Mouse (Mus musculus): ENCODE measurements around the gene Fa2h. TPM values are rescaled to one million over a fixed set of nuclear protein-coding genes. Genes with fewer than 3 reads are reported as not detected.
A peak's percentile ranks its signal among the peaks of the same experiment; 100 is the strongest.

The Fa2h gene
- polyA plus RNA-seq, 1 experiment: not detected

GRCm38 (mm10) chr8:111403391-111403790 is 9.8 kb upstream of the Fa2h start:
- Histone ChIP-seq H3K36me3 (replicated peaks; ENCODE audit: low read length) (no peaks in the 10 kb centered on the region), H3K4me1 (no peaks in the 10 kb centered on the region), H3K4me3 (replicated peaks) (no peak overlapping the region), H3K9me3 (no peaks in the 10 kb centered on the region), H3K27me3 (replicated peaks) (peaks cover 49% of the 10 kb centered on the region)
- TF ChIP-seq GATA1 (IDR thresholded peaks at IDR 0.05; ENCODE audit: borderline replicate concordance, low read length) (no peak), FLI1 (IDR thresholded peaks at IDR 0.05; ENCODE audit: low read length) (no peak)

GRCm38 (mm10) chr8:111391268-111391667 is 2.4 kb downstream of the Fa2h start:
- Histone ChIP-seq H3K9me3 (no peaks in the 10 kb centered on the region), H3K4me1 (peaks cover 11% of the 10 kb centered on the region), H3K36me3 (replicated peaks; ENCODE audit: low read length) (no peaks in the 10 kb centered on the region), H3K4me3 (replicated peaks) (no peak overlapping the region), H3K27me3 (replicated peaks) (peaks cover 89% of the 10 kb centered on the region)
- TF ChIP-seq GATA1 (IDR thresholded peaks at IDR 0.05; ENCODE audit: borderline replicate concordance, low read length): no peak
- TF ChIP-seq FLI1 (IDR thresholded peaks at IDR 0.05; ENCODE audit: low read length): no peak

DNA sequence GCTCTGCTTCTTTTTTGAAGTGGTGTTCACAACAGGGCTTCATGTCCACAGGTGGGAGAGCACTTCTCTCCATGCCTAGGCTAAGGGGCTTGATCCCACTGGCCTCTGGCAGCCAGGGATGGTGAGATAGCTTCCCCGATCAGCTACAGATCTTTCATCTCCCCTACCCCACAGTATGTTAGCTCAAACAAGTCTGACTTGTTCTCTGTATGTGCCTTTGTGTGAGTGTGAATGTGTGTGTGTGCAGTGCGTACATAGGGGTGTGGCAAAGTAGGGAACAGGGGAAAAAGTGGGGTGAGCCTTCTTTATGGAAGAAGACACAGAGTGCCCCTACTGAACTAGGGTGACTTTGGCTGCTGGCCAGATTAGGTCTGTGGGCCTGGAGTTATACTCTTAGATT is 2.8 kb downstream of the Fa2h start:
- no peaks in the 10 kb centered on the region for H3K36me3 ChIP-seq (replicated peaks; ENCODE audit: low read length)

DNA sequence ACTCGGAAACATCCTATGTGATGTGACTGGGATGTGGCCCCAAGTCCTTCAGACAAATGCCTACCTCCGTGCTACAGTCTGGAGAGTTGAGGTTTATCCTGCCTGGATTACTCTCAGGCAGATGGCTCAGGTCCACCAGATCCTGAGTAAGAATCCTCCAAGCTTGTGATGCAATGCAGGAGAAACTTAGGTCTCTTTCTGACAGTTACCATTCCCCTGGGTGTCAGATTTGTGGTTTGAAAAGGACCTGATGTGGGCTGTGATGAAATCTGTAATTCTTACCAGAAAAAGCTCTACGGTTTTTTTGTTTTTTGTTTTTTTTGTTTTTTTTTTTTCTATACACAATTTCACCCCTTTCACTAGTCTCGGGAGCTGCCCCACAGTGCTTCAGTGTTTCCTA is 4.0 kb downstream of the Fa2h start:
- no peak for TF ChIP-seq GATA1 (IDR thresholded peaks at IDR 0.05; ENCODE audit: borderline replicate concordance, low read length)
- no peak for TF ChIP-seq FLI1 (IDR thresholded peaks at IDR 0.05; ENCODE audit: low read length)
- no peaks in the 10 kb centered on the region for H3K36me3 ChIP-seq (replicated peaks; ENCODE audit: low read length)
- peaks cover 87% of the 10 kb centered on the region for H3K27me3 ChIP-seq (replicated peaks)
- no peak overlapping the region for H3K4me3 ChIP-seq (replicated peaks)
- peaks cover 11% of the 10 kb centered on the region for H3K4me1 ChIP-seq
- no peaks in the 10 kb centered on the region for H3K9me3 ChIP-seq

More for the DNA sequence above, 2.8 kb downstream of the Fa2h start:
- H3K27me3 ChIP-seq (replicated peaks): peaks cover 89% of the 10 kb centered on the region
- H3K4me1 ChIP-seq: peaks cover 11% of the 10 kb centered on the region
- H3K9me3 ChIP-seq: no peaks in the 10 kb centered on the region
- H3K4me3 ChIP-seq (replicated peaks): no peak overlapping the region
- TF ChIP-seq GATA1 (IDR thresholded peaks at IDR 0.05; ENCODE audit: borderline replicate concordance, low read length) (no peak), FLI1 (IDR thresholded peaks at IDR 0.05; ENCODE audit: low read length) (no peak)

- Histone ChIP-seq H3K4me3 (replicated peaks) (no peak overlapping the region), H3K4me1 (no peaks in the 10 kb centered on the region), H3K27me3 (replicated peaks) (peaks cover 73% of the 10 kb centered on the region), H3K36me3 (replicated peaks; ENCODE audit: low read length) (no peaks in the 10 kb centered on the region), H3K9me3 (0 out of 2 replicates have a peak, but pooled peaks cover 3% of the 10 kb centered on the region)
- TF ChIP-seq GATA1 (IDR thresholded peaks at IDR 0.05; ENCODE audit: borderline replicate concordance, low read length) (no peak), FLI1 (IDR thresholded peaks at IDR 0.05; ENCODE audit: low read length) (no peak)
Observed at GRCm38 (mm10) chr8:111385915-111386314, 7.7 kb downstream of the Fa2h start.

DNA sequence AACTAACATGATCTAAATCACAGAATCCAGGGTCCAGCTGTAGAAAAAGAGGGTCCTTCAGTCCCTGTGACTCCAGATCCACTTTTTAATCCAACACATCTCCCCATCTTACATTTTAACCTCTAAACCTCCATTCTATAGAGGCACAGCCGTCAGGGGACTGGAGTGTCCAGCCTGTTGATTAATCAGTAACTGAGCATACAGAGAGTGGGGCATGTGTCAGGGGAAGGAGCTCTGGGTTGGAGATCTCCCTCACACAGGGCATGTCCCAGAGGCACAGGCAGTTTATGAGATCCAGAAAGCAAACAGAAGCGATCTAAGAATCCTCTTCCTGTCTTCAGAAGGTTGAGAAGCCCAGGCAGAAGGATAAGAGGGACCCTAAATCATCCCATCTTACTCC is 9.0 kb downstream of the Fa2h start:
- Histone ChIP-seq H3K4me3 (replicated peaks) (no peak overlapping the region), H3K36me3 (replicated peaks; ENCODE audit: low read length) (no peaks in the 10 kb centered on the region), H3K4me1 (no peaks in the 10 kb centered on the region), H3K27me3 (replicated peaks) (peaks cover 69% of the 10 kb centered on the region), H3K9me3 (peaks cover 3% of the 10 kb centered on the region; the same call in 1 of the 2 replicates)
- no peak for TF ChIP-seq GATA1 (IDR thresholded peaks at IDR 0.05; ENCODE audit: borderline replicate concordance, low read length)
- no peak for TF ChIP-seq FLI1 (IDR thresholded peaks at IDR 0.05; ENCODE audit: low read length)

DNA sequence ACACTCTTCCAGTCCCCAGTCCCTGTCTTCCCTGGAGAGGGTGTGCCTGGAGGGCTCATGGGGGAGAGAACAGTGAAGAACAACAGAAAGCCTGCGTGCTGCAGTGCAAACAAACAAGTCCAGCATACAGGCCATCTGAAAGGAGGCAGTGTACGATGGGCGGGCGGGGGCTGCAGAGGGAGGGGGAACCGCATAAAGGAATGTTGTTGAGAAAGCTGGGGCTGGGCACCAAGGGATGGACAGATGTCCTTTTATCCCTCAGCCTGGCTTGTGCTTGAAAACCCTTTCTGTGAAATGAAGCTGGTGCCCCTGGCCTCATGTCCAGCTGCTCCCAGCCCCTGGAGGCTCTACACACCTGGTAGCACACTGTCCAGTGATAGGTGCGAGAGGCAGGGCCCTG is 18.4 kb downstream of the Fa2h start:
- no peaks in the 10 kb centered on the region for H3K36me3 ChIP-seq (replicated peaks; ENCODE audit: low read length)
- H3K4me3 ChIP-seq (replicated peaks): no peak overlapping the region
- no peak for TF ChIP-seq FLI1 (IDR thresholded peaks at IDR 0.05; ENCODE audit: low read length)
- no peak for TF ChIP-seq GATA1 (IDR thresholded peaks at IDR 0.05; ENCODE audit: borderline replicate concordance, low read length)
- H3K27me3 ChIP-seq (replicated peaks): peaks cover 61% of the 10 kb centered on the region
- peaks cover 7% of the 10 kb centered on the region; the same call in 1 of the 2 replicates for H3K9me3 ChIP-seq
- H3K4me1 ChIP-seq: peaks cover 3% of the 10 kb centered on the region; the same call in 1 of the 2 replicates

GRCm38 (mm10) chr8:111369711-111370110 is 23.9 kb downstream of the Fa2h start:
- Histone ChIP-seq H3K36me3 (replicated peaks; ENCODE audit: low read length) (no peaks in the 10 kb centered on the region), H3K27me3 (replicated peaks) (peaks cover 59% of the 10 kb centered on the region), H3K4me3 (replicated peaks) (no peak overlapping the region), H3K9me3 (0 out of 2 replicates have a peak, but pooled peaks cover 4% of the 10 kb centered on the region), H3K4me1 (no peaks in the 10 kb centered on the region)
- TF ChIP-seq FLI1 (IDR thresholded peaks at IDR 0.05; ENCODE audit: low read length) (no peak), GATA1 (IDR thresholded peaks at IDR 0.05; ENCODE audit: borderline replicate concordance, low read length) (no peak)

- Histone ChIP-seq H3K4me1 (no peaks in the 10 kb centered on the region), H3K9me3 (no peaks in the 10 kb centered on the region), H3K27me3 (replicated peaks) (peaks cover 66% of the 10 kb centered on the region), H3K4me3 (replicated peaks) (no peak overlapping the region), H3K36me3 (replicated peaks; ENCODE audit: low read length) (no peaks in the 10 kb centered on the region)
- TF ChIP-seq GATA1 (IDR thresholded peaks at IDR 0.05; ENCODE audit: borderline replicate concordance, low read length): no peak
- TF ChIP-seq FLI1 (IDR thresholded peaks at IDR 0.05; ENCODE audit: low read length): no peak
Observed at GRCm38 (mm10) chr8:111367350-111367749, 26.3 kb downstream of the Fa2h start.

- no peaks in the 10 kb centered on the region for H3K36me3 ChIP-seq (replicated peaks; ENCODE audit: low read length)
- no peaks in the 10 kb centered on the region for H3K4me1 ChIP-seq
- H3K4me3 ChIP-seq (replicated peaks): peak overlapping the region; percentile 53
- H3K9me3 ChIP-seq: no peaks in the 10 kb centered on the region
- no peak for TF ChIP-seq FLI1 (IDR thresholded peaks at IDR 0.05; ENCODE audit: low read length)
- no peak for TF ChIP-seq GATA1 (IDR thresholded peaks at IDR 0.05; ENCODE audit: borderline replicate concordance, low read length)
- H3K27me3 ChIP-seq (replicated peaks): peaks cover 65% of the 10 kb centered on the region
Observed at GRCm38 (mm10) chr8:111366610-111367234, 26.9 kb downstream of the Fa2h start.

Measured in megakaryocyte, embryonic 14.5 days (primary cell).